Mouse (Mus musculus) T-helper 2 cell (primary cell): Measurements from ENCODE around the gene Nelfb.

Experiments used
- in situ Hi-C: fragments of 300-600 bp; cut with MboI, MseI; formaldehyde crosslinking; loops from one replicate; pipeline ENCODE4 v1.15.1; 2025; ENCODE audit warnings: high pct_unique_total_duplicates

Nelfb gene

DNA sequence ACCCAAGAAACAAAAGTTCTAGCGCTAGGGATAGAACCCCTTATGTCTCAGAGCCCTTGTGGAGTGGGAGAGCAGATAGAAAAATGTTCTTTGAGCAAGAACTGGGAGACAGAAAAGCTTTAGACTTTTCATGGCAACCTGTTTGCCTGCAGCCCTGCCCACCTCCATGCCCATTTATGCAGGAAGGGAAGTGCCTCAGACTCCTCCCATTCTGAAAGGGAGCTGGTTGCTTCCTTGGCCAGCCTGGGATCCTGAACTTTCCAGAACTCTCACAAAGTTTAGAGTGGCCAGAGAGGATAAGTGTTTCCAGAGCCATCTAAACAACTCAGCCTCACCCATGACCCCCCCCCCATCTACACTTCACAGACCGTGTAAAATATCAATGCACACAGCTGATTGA, 14.1 kb downstream of the Nelfb start:
- in situ Hi-C loops = no loop called here

DNA sequence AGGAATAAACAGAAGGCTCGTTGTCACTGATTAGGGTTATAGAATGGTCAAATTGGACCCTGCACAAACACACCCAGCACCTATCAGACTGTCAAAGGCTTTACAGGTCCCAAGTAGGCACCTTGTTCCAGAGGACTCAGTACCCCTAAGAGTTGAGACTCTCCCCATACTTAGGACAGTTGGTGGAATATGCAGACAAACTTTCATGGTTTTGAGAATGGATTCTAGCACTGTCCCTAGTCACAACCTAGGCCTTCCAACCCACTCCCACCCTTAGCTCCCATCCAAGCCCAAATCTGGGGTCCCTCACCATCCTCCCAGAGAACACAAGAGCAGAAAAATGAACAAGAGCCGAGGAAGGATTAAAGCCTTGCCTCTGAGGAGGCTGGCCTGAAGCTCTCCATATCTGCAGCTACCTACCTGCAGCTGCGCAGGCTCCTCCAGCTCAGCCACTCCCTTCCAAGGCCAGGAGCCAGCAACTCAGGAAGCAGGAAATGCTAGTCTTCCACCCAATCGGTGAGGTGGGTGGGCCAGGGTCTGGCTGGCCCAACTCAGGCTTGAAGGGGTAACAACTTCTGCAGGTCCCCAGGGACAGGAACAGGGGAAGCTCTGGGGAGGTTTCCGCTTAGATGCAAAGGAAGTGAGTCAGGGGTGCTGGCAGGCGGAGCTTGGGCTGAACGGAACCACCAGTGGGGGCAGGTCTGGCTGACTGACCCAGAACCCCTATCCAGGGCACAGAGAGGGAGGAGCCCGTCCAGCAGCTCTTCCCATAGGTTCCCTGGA, 14.9 kb downstream of the Nelfb start, which contains the start of gene Tor4a:
Tor4a (minus strand) TSS at position 715 of the 783 bp plus-strand sequence.
- in situ Hi-C loops = no loop called here

DNA sequence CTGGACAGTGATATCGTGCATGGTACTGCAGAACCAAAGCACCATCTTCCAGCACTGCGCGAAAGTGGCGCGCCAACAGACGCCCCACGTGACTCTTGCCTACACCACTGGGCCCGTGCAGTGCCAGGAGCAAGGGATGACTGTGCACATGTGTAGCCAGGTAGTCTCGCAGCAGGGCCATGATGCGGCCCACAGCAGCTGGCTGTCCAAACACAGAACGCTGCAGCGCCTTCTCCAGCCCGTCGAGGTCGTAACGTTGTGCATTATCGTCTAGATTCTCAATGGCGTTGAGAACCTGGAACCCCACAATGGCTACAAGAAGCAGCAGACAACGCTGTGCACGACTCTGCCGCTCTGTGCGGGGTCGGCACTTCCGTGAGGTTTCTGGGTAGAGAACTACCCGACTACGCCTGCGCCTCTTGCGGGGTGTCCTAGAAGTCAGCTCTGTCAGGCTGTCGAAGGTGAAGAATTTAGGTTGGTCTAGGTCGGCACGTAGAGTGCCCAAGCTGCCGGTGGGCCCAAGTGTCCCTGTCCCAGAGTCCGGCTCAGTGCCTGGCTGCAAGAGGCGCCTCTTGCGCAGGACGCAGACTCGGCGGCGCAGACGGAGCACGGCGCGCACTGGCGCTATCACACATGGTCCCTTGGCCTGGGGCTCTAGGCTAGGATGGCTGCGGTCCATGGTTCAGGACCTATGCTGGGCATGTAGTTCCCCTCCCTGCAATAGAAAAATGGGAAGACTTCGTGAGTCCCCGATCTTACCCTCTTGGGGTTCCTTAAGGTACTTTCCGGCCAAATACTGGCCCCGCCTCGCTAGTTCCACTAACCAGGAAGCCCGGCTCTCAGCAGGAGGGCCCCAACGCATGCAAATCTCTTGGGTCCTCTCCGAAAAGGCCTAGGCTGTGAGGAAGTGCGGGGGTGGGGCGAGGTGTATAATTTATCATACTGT, 15.8 kb downstream of the Nelfb start:
- in situ Hi-C loops = no loop called here

DNA sequence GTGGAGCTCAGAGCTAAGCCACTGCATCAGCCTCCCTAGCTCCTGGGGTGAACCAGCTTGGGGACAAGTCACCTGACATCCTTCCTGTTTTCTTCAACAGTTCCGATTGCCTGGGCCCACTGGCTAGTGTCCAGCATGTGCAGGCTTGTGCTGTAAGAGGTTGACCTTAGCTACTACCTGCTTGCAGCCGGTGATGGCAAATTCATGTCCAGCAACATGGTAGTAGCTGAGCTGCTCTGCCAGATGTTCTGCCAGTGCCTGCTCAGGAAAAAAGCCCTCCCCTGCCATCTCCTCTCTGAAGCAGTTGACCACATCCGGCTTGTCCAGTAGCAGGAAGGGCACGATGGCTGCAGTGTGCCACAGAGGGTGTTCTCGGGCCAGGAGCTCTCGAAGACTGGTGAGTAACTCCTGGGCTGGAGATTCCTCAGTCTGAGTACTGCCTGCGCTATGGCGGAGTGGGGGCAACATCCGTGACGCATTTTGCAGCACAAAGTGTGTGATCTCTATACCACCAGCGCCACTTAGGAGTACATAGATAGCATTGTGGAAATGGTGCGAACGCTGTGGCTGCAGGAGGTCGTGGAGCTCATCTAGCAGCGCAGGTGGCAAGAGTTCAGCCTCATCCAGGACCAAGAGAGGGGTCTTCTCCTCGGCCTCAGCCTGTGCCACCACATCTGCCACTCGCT, 16.7 kb downstream of the Nelfb start:
- in situ Hi-C loops = loop anchor here (5.0 kb wide), 1 partner anchor 33 kb away; no protein-coding TSS in a partner anchor

DNA sequence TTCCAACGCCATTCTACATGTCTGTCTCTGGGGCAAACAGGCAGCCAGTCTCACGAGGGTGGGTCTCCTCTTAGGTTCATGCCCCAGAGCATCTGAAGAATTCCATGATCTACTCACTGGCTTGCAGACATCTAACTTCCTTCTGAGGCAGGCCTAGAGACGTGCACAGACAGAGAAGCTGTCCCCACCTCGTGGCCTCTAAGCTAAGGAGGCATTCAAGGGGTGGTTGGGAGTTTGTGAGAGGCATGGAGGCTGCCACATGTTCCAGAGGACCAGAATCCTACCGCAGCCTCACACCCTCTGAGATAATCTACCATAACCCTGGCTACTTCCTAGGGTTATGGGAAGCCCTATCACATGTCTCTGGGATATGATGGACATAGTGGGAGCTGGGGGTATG, 17.3 kb downstream of the Nelfb start:
- in situ Hi-C loops = loop anchor here (5.0 kb wide), 1 partner anchor 33 kb away; no protein-coding TSS in a partner anchor

DNA sequence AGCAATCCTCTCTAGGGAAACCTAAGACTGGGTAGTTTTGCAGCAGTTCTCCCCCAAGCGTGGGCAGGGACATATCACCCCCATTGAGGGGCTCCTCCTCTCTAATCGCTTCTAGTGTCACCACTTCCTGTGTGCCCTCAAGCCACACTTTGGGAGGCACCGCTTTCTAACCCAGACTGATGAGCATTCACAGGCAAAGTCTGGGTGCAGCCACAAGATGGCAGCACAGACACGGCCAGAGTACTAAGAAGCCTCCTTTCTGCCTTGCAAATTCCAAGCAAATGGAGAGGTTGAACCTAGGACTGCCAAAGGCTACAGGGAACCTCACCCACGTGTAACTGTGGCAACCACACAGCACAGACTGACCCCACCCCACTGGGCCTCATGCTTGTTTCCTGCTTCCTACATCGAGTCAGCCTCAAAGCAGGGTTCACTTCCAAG, 17.9 kb downstream of the Nelfb start:
- in situ Hi-C loops = loop anchor here (5.0 kb wide), 1 partner anchor 34 kb away; no protein-coding TSS in a partner anchor

DNA sequence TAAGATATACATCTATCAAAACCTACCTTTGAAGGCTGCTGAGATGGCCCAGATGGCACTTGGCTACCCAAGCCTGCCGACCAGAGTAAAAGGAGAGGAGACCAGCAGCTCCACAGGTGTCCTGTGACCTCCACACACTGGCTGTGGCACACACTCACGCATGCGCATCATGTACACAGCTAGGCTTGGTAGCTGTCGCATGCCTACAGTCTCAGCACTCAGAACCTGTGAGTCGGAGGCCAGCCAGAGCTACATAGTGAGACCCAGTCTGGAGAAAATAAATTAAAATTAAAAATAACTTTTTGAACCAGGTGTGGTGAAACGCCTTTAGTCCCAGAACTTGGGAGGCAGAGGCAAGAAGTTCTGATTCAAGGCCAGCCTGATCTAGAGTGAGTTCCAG, 23.4 kb downstream of the Nelfb start:
- in situ Hi-C loops = no loop called here

DNA sequence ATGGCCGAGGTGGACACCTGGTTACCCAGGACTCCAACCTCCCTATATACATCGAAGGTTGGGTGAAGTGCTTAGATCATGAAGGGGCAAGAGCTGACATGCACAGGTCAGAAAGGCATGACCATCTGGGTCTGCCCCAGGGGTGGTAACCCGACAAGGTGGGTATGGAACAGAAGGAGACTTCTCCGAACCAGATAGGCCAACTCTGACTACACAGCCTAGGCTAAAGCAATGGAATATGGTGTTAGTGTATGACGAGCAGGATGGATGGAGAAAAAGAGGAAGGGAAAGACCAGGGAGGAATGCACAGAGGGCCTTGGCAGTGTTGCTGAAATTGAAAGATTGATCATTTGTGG, 24.7 kb downstream of the Nelfb start:
- in situ Hi-C loops = no loop called here

DNA sequence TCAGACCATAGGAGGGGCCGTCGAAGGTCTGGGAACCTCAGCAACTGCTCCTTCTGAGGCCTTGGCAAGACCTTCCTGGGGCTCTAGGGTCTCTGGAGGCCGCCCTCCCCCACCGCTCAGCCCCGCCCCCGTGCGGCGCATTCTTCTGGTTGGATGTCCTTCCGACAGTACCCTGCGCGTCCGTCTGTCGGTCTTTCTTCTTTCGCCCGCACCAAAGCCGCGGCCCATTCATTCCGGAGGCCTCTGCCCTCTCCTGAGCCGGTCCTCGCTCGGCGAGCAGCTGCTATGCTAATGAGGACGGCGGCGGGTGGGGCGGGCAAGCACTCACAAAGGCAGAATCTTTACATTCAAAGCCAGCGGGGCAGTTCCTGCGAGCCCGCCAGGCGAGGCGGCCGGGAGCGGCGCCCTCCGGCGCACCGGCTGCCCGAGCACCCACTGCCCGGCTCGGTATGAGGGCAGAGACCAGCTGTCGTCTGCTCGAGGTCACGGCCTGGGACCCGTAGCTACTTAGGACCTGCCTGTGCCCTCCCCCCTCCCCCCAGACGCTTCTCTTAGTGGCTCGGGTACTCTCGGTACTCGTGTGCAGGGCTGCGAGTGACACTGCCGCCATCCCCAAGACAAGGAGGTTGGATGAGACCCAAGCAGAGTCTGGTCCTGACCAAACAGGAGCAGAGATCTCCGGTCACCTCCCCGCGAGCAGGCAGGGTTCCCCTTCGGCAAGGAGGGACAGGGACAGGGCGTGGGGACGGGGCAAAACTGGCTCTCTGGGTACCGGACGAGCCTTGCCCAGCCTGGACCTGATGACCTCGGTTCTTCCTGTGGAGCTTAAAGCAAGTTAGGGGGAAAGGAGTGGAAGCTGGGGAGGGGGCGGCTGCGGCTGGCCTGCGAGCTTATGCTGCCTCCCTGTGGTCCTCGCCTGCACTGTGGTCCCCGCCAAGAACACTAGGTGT, 25.4 kb downstream of the Nelfb start:
- in situ Hi-C loops = no loop called here

DNA sequence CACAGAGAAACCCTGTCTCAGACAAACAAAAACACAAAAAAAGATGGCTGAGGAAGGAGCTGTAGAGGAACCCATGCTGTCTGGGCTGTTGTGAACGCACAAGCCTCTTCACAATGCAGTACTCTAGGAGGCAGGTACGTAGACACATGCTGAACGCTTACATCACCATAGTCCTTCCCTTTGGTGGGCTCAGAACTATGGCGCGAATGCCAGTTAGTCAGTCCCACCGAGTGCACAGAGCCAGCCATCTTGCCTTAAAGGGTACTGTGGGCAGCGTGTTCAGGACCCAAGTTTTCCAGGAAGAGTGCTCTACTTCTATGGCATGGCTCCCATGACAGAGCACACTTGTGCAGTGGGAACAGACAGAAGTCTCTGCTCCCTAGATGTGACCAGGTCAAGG, 26.8 kb downstream of the Nelfb start:
- in situ Hi-C loops = no loop called here

DNA sequence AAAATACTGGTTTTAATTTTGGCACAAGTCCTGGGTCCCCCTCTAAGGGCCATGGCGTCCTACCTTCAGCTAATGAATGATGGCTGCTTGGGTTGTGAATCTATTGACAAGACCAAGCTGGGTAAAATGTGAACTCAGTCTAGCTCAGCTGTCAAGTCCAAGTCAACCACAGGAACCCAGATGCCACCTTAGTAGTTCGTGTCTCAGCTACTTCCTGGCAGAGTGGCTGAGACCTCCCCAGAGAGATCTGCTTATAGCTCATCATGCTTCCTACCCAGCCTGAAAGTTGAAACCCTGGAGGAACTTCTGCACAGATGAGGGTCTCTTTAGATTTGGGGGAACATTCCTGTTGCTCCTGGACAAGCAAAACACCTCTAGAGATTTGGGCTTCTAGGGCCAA, 28.0 kb downstream of the Nelfb start:
- in situ Hi-C loops = no loop called here

DNA sequence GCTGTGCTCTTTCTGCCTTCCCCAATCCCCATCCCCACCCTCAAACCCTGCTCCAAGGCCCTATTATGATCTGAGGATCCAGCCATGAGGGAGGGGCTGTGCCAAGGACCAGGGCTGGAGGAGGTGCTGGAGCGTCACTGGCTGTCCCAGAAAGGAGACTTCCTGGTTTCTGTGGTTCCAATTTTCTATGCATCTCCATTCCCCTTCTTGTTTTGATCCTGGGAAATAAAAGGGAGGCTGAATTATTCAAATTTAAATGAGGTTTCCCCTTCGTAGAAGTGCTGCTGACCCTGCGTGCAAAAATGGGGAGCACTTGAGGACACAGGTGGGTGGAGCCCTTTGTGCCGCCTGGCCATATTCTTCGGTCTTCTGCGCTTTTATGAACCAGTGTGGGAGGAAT, 28.6 kb downstream of the Nelfb start:
- in situ Hi-C loops = no loop called here

DNA sequence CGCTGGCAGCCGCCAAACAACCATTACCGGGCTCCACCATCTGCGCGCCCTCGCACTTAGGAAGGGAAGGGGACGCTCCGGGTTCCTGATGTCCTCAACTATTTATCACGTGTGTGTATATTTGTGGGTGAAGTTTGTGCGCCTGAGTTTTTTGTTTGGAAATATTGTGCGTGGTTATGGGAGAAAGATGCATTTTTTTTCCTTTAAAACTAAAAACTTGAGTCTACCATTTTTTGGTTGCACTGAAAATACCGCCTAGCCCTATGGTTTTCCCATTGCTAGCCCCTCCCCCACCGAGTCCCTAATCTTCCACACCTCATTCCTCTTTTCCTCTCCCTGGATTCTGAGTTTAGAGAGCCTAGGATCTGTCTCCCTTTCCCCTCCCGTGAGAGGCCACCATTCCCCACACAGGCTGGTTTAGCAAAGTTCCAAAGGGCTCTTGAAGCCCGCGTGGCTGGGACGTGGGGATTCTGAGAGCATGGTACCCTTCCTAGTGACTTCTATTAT, 29.3 kb downstream of the Nelfb start:
- in situ Hi-C loops = no loop called here

DNA sequence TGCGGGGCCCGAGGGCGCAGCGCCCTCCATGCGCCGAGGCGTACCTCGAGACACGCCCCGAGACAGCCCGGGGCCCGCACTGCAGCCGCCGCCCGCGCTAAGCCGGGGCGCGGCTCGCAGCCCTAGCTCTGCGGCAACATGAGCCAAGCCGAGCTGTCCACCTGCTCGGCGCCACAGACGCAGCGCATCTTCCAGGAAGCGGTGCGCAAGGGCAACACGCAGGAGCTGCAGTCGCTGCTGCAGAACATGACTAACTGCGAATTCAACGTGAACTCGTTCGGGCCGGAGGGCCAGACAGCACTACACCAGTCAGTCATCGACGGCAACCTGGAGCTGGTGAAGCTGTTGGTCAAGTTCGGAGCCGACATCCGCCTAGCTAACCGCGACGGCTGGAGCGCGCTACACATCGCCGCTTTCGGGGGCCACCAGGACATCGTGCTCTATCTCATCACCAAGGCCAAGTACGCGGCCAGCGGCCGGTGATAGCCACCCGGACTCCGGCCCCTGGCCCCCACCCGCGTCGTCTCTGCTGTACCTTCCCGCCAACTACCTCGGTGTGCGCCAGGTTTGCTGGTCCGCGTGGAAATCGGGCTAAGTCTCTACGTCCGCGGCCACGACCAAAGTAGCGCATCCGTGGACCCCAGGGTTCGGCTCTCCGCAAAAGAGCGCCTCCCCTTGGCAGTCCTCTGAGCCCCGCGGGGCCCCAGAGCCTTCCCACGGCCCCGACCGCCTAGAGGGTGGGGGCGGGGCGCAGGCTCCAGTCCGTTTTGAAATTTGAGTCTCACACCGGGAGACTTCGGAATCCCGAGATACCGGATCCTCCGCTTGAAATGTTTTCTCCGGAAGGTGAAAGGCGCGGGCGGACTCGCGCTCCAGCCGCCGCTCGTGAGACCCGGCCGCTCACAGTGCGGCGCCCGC, 30.1 kb downstream of the Nelfb start:
- in situ Hi-C loops = no loop called here

DNA sequence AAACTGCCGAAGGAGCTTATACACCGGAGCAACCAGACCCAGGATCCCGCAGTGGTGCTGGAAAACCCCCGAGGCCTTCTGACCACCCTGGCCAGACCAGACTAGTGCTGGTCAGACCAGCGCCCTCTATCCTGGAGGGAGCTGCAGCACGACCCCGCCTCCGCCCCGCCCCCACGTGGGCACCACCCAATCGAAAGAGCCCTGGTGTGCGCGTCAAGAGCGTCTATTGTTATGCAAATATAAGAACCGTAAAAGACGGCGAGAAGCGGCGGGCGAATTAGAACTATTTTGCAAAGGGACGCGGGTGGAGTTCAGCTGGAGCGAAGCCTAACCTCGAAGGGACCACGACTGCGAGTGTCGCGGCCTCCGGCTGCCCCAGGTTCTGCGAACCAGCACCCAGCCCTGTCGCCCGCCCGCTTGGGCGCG, 30.8 kb downstream of the Nelfb start, which contains the start of gene Nrarp:
Nrarp (plus strand) TSS at position 281 of the 426 bp plus-strand sequence.
- in situ Hi-C loops = no loop called here

DNA sequence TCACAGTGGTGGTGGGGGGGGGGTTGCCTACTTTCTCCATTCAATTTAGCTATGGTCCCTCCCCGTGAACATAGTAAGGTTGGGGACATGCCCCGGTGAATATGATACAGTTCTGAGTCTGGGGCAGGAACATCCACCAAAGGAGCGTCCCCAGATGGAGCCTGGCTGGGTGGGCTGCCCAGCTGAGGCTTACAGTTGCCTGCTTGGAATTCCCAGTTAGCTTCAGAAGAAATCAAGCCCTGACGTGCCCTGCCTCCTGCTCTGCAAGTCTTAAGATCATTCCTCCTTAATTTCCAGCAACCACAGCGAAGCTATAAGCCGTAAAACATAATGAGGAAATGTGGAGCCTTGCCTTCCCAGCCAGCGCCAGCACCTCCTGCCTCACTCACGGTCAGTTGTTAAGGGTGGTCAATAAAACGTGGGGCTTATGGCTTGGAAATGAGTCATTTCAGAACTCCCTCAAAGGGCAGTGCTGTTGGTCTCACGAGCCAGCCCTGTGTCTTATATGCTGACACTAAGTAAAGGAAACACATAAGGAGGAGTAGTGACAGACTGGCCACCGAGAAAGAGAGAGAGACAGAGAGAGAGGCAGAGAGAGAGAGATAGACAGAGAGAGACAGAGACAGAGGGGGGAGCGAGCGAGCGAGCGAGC, 31.6 kb downstream of the Nelfb start:
- in situ Hi-C loops = no loop called here

DNA sequence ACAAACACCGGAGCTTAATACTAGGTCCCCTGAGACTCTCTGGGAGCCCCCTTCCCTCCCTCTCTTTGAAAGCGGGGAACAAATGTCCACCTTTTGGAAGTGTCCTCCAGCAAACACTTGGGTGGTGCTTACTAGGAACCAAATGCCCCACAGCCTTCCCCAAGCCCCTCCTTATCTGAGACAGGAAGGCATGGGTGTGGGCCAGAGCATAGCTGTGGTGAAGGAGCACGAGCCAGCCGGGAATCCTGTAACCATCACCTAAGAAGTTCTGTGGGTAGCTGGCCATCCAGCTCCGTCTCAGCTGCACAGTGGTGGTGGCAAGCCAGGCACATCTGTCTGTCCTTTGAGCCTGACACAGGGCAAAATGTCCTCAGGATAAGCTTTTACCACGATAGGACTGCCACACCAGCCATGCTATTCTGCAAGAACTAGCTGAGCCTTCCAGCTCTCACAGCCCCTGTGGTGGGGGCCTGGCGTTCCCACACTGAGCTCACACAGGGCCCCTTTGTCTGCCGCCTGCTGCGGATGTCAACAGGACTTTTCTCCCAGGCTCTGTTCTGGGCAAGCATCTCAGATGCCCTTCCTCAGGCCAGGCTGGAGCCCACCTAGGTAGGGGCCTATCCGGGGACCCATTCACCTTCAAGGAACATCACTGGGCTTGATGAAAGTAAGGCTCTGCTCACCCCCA, 32.9 kb downstream of the Nelfb start:
- in situ Hi-C loops = no loop called here

DNA sequence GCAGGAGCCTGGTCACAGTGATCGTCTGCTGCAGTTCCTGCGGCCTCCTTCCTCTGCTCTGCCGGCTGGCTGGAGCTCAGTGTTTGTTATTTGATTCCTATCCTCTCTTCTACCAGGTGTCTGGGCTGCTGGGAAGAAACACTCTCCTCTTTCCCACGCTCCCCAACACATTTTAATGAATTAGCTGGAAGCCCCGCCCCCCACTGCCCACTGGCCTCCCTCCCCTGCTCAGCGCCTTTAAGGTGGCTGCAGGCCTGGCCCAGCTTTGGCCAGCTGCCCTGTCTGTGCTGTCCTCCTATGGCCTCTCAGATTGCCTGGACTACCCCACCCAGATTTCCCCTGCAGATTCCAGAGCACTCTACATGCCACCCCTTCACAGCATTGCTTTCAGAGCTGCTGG, 33.6 kb downstream of the Nelfb start:
- in situ Hi-C loops = no loop called here
